Mouse (Mus musculus) spleen, postnatal 4 days (tissue): ENCODE results near the gene Zfp978.
"Not testable (repeated sequence)": the region's sequence is repeated elsewhere in the genome, so short reads cannot be mapped to it uniquely, and the experiment has no call there.

Source experiments
- DNase-seq, 2 experiments: peaks; one replicate each; pipeline ENCODE4 v3.0.0; 2022; ENCODE audit warnings: low spot score in 2 of 2

Zfp978 gene

DNA sequence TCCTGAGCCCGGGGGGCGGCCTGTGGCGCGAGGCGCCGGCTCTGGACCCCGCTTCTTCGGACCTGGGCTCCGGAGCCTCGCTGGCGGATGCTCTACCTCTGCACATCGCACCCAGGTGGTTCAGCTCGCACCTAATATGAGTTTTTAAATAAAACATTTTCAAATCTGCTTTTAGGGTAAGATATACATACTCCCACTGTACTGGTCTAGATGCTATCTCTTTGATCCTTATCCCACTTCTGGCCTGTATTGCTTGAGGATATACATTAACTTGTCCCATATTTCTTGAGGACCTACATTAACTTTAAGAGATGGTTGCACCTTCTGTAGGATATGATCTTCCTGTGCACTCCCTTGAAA, 46.3 kb downstream of the Zfp978 start:
- DNase-seq = no peak

DNA sequence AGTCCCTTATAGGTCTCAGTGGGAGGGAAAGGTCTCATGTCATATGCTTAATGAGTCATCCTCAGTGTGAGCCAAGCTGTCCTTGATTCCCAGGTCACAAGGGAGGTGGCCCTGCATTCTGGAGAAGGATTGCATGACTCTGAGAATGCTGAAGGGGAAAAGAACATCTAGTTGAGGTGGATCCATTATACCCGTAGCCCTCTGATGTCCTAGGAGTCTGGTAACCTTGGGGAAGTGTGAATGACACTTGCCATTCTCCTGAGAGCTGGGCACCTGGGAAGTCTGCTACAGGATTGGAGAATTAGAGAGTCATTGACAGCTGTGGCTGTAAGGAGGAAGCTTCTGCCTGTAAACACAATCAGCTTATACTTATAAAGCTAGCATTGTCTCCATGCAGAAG, 55.3 kb downstream of the Zfp978 start:
- DNase-seq = not testable (repeated sequence)

DNA sequence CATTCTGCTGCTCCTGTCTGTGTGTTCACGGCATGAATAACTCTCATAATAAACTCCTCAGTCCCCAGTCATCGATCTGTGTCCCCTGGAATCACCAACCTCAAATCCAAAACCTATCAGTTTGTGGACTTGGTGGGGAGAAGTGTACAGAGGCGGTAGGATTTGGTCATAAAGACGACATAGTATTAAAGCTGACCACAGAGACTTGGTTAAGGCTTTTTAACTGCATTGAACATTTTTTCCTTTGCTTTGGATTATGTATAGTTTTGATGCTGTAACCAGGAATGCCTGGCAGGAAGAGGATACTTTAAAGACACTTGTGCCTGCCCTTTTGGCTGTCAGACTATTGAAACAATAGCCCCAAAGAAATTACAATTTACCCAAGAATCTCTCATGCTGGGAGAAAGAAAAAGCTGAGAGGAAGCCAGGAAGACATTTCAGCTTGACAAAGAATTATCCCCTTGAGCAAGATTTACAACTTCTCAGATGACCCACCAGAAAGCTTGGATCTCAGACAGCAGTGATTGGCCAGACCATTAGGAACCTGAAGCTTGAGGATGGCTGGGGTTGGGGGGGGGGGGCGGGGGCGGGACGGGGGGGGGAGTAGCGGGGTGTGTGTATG, 56.2 kb downstream of the Zfp978 start:
- DNase-seq = no peak

DNA sequence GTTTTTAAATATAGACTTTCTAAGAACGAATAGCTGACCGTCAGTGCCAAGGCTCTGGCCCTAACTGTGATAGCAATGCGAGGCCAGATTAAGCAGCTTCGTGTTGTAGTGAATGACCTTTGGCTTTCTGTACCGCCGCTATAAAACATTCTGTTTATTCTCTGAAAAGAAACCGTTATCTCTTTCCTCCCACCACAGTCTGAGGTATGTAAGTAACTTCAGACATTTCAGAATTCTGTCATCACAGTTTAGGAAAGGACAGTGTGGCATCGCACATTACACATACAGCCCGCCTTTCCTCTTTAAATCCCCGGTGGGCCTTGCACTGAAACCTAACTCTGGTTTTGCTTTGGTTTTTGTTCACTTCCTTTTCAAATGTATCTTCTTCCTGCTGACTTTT, 56.8 kb downstream of the Zfp978 start:
- no peak for DNase-seq

DNA sequence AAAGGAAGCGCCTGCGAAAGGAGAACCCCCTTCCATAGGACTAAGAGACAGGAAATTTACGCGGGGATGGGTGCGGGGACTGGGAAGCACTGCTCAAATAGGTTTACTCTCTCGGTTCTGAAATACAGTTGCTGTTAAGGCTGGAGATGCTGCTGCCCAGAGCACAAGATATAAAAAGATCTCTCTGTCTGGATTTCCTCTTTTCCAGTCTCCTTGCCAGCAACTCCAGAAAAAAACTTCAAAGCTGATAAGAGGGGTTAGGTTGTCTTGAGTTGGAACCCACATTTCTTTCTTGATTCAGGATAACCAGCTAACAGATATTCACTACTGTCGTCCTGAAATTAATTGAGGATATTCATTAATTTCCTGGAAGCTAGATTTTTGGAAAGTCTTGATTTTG, 57.2 kb downstream of the Zfp978 start:
- peak in 1 of 2 experiments; percentile 51 for DNase-seq

DNA sequence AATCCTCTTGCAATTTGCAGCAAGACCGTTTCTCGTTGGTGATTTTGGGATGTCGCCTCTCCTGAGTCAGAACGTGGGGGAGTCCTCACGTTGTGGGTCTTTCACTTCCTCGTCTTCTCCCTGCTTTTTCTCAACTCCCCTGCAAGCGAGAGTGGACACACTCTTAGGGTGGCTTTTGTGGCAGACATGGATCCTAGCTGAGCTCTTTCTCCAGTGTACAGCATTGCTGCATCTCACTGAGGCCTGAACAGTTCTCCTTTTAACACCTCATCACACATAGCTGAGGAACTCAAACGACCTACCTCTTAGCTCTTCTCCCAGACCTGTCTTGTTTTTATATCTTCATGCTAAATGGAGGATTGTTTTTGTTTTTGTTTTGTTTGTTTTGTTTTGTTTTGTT, 58.1 kb downstream of the Zfp978 start:
- DNase-seq = not testable (repeated sequence)

DNA sequence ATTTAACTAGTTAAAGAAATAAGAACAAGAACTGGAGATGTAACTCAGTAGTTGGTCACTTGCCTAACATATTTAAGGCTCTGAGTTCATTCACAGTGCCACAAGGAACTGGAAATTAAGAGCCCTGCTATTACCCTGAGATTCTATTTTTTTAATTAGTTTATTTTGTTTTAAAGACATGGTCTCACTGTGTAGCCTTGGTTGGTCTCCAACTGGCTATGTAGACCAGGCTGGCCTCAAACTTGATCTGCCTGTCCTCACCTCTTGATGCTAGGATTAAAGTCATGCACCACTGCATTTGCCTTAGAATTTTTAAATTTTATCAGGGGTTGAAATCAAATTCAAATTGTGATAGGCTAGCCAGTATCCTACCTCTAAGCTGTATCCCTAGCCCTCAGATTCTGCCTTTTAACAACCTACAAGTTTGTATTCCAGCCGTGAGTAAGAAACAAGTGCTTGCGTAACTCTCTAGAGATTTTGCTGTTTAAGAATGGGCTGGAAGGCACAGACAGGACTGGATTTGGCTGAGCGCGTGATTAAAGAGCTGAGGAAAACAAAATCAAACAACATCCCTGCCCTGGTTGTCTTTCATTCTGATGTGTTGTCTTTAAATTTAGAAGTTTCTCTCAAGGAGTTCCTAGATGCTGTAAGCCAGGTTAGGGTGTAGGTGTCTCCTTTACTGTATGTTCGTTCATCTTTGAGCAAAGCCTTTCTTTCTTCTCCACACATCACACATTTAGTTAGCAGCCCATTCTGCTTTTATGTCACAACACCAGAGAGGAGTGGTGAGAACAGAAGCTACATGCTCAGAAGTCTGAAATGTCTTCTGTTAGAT, 58.9 kb downstream of the Zfp978 start:
- peak in 1 of 2 experiments; percentile 67 for DNase-seq

DNA sequence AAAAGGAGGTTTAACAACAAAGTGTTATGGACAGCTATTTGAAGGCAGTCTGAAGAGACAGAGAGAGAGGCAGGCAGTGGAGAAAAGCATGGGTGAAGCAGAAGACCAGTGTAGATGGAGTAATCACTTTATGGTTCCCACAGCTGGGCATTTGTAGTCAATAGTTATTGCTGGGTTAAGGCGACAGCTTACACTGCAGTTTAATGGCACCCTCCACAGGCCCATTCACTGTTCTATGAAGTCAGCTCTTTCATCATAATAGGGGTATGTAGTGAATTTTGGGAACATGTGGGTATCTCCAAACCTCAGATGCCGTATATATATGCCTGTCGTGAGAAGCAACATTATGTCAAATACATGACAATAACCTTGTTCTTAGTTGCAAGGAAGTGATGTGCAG, 59.7 kb downstream of the Zfp978 start:
- peak in 1 of 2 experiments; percentile 60 for DNase-seq

DNA sequence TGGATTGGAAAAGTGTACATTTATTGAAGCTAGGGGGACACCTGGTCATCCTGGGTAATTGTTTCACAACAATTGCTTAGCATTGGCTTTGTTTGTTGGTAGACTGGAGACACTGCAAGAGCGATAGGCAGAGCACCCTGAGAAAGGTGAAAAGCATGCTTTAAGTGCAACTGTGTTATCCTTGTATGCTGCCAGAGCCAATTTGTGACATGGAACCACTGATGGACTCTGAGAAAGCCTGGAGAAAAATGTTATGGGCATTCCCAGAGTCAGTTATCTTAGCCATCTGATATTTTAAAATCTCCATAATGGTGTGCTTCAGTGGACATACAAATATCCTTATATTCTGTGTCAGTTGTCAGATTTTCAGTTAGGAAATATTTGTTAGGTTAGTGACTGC, 60.2 kb downstream of the Zfp978 start:
- DNase-seq = not testable (repeated sequence)

DNA sequence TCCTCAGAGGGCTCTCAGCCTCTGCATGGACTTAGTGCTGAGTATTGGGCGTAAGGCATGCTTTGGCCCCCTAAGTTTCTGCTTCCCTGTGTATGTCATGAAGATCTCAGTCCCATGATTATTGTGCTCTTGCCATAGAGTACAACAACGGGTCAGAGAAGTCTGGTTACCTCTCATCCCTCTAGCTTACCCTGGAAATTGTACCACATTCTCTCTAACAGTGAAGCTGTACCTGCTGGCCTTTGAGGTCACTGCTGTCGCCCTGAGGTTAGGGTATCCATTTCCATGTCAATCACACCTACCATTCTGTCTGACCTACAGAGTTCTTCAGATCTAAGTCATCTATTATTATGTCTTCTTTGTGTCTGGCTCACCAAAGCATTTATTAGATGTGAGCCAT, 62.0 kb downstream of the Zfp978 start:
- peak in 1 of 2 experiments; percentile 73 for DNase-seq

DNA sequence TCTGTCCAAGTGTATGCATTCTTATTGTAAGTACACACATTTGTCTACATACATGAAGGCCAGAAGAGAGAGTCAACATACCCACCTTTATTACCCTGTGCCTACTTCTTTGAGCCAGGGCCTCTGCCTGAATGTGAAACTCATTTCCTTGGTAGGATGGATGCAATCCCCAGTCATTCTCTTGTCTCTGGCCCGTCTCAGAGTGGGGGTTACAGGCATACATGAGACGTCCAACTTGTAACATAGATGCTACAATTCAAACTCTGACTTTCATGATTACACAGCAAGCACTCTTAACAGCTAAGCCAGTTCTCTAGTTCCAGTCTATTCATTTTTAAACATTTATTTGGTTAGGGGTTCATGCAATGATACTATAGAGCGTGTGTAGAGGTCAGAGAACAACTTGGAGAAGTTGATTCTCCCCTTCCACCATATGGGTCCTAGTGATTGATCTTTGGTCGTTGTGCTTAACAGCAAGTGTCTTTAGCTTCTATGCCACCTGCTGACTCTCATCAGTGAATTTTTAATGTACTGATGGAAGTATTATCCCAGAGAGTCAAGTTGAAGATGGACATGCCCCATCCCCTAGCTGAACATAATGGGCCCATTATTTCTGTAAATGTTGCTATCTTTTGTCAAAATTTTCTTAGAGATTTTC, 62.7 kb downstream of the Zfp978 start:
- peak in 1 of 2 experiments; percentile 75 for DNase-seq

DNA sequence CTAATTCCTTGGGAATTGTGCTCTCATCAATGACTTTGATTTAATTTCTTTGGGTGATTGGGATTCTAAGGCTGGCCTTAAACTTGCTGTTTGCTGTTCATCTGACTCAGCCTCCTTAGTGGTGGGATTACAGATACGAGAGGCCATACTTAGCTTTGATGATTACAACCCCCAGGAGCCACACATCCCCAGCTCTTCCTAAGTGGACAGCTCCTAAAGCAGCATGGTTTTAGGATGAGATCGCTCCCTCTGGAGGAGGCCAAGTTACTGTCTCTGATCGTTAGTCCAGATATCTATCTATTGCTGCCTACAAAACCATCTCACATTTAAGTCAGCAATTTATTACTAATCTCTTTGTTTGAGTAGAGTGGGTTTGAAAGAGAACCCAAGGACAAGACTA, 63.3 kb downstream of the Zfp978 start:
- peak in 1 of 2 experiments; percentile 58 for DNase-seq

DNA sequence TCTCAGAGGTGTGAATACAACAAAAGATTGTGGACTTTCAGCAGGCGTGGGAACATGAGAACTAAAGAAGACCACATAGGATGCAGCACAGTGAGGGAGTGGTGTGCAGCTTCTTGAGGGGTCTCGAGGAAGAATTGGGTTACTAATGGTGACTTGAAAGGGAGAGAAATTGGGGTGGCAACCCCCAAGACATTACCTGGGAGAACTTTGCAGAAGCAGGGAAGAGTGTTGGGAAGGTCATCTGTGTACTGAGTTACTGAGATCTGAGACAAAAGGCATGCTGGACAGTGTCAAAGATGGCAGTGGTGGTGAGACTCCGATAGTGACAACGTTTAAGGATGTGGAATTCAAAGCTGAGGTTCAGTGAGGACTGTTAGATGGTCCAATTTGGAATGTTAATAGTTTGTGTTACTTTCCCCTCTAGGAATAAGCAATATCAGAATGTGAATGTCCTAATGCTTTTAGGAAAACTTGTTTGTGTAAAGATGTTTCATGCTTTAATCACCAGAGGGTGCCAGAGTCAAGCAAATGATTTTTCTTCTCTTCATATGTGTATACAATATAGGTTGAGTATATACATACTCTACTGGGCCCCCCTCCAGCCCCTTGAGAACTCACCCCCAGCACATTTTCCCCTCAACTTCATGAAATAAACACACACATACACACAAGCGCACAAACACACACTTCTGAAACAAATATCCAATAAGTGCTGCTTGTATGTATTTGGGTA, 64.7 kb downstream of the Zfp978 start:
- DNase-seq = peak in 1 of 2 experiments; percentile 74

DNA sequence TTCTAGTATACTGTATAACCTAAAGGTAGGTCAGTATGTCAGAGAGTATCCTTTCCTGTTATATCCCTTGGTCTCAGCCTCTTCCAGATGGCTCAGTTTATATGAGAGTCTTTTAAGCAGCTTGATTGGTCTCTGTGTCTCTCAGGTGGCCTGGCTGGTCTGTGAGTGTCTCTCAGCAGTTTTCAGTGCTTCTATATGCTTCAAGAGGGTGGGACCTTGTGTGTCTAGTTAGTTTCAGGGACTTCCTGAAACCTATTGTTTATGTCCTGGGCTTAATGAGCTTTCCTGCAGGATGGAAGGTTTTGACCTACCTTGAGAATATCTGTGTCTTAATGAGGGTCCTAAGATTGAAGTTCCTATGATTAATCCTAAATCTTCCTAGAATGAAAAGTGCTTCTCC, 69.5 kb downstream of the Zfp978 start:
- peak in 1 of 2 experiments; percentile 71 for DNase-seq

DNA sequence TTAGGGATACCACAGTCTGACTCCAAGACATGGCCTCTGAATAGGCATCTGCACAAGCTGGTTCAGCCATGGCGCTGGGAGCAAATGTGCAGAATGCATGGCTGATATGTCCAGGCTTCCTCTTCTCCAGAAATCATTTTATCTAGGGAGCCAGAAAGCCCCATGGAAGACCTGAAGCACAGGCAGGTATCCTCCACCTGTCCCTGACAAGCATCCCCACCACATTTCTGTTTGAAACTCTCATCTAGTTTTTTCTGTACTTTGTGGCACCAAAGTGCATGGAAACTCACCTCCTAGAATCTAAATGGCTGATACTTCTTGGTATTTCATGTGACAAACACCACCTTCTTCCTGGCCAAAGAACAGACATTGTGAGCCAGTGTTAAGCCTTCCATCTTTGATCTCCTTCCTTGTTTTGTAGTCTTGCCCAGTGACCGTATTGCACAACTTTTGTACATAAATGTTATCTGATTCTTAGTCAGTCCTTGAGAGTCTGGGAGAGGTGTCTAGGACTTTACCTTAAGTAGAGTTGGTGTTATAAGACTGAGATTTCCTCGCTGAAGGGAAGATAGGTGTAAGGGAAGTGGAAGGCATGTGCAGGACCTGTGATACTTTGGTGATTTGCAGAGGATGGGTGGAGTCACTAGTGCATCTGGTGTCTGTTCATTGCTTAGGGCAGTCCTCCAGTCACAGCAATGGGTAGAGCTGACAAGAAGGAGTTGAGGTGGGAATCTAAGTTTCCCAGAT, 70.8 kb downstream of the Zfp978 start:
- peak in 1 of 2 experiments; percentile 76 for DNase-seq

DNA sequence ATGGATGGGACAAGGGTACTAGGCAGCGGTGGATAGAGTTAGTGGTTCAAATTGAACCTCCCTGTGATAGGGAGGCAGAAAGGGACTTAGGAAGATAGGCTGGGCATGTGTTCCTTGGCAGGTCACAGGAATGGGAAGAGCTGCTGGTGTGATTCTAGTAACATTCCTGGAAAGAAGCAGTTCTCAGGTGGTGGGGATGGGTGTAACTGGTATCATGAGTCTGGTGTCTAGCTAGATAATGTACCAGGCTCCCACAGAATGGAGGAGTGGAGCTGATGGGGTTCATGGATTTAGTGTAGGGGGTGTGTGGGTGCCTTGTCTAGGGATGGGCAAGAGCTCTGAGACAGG, 71.3 kb downstream of the Zfp978 start:
- no peak for DNase-seq

DNA sequence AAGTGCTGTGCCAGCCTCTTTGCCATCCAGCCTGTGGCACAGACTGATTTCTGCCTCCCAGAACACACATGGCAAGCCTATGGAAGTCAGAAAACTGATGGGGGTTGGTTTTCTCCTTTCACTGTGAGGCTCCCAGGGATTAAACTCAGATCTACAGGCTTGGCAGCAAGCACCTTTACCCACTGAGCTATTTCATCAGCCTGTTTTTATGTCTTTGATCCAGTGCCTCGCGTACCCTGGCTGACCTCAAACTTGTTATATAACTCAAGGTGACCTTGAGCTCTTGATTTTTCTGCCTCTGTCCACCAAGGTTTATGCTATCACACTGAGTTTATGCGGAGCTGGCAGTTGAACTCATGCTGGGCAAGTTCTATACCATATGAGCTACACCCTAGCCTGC, 71.9 kb downstream of the Zfp978 start:
- peak in 1 of 2 experiments; percentile 63 for DNase-seq

DNA sequence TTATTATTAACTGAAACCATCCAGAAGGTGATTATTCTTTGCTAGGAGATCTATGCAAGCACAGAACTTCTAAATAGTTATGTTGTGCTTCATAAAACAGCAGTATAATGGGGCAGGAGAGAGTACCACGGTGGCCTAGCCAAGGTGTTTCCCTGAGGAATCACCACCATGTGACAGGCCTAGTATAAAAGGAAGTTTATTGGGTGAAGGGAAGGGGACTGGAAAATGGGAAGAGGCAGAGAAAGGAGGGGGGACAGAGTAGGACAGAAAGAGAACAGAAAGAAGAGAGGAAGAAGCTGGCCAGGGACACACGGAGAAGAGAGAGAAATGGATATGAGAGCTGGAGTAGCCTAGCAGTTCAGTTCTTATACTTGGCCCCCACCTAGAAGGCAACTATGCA, 72.8 kb downstream of the Zfp978 start:
- no peak for DNase-seq
